Mouse (Mus musculus): ENCODE results near the gene Etv6. TPM values are rescaled to one million over a fixed set of nuclear protein-coding genes. Genes with fewer than 3 reads are reported as not detected.

Gene Etv6
- polyA plus RNA-seq, 1 experiment from 2014 or later, result 3.8 TPM

- Histone ChIP-seq H3K27me3 (no peaks in the 10 kb centered on the region), H3K36me3 (replicated peaks) (no peaks in the 10 kb centered on the region), H3K9me3 (replicated peaks) (no peaks in the 10 kb centered on the region), H3K4me1 (replicated peaks) (peaks cover 20% of the 10 kb centered on the region), H3K4me2 (no peak overlapping the region), H3K27ac (replicated peaks) (no peak overlapping the region), H3K9ac (no peak overlapping the region), H3K4me3 (replicated peaks) (no peak overlapping the region)
- WGBS (ENCODE audit: insufficient replicate concordance), result 63% methylated on average over 5 of the region's 5 CpGs
- ATAC-seq (ENCODE audit: insufficient read depth), result no peak
Measured at GRCm38 (mm10) chr6:134110206-134110605, 74.7 kb downstream of the Etv6 start.

DNA sequence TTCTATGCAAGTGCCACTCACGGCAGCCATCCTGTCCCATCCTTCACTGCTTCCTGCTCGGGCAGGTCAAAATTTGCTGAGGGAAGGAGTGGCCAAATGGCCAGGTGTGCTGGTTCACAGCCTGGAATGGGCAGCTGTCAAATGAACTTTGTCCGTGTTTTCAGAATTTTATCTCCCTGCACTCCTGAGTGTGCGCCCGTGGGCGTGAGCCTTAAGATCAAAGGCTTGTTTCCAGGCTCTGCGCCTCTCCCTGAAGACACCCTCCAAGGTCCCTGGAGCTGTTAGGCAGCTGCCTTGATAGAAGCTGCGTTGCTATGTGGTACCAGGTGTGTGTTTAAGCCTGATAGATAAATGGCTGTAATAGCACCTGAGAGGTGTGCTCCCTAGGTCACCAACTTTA, 76.1 kb downstream of the Etv6 start:
- H3K4me3 ChIP-seq (replicated peaks), result no peak overlapping the region
- H3K27me3 ChIP-seq, result no peaks in the 10 kb centered on the region
- H3K9ac ChIP-seq, result no peak overlapping the region
- no peak for ATAC-seq (ENCODE audit: insufficient read depth)
- H3K9me3 ChIP-seq (replicated peaks), result no peaks in the 10 kb centered on the region
- no peak overlapping the region for H3K27ac ChIP-seq (replicated peaks)
- no peaks in the 10 kb centered on the region for H3K36me3 ChIP-seq (replicated peaks)
- no peak overlapping the region for H3K4me2 ChIP-seq
- WGBS (ENCODE audit: insufficient replicate concordance), result 52% methylated on average over 8 of the region's 8 CpGs
- peaks cover 12% of the 10 kb centered on the region; the same call in 1 of the 2 replicates for H3K4me1 ChIP-seq (replicated peaks)

DNA sequence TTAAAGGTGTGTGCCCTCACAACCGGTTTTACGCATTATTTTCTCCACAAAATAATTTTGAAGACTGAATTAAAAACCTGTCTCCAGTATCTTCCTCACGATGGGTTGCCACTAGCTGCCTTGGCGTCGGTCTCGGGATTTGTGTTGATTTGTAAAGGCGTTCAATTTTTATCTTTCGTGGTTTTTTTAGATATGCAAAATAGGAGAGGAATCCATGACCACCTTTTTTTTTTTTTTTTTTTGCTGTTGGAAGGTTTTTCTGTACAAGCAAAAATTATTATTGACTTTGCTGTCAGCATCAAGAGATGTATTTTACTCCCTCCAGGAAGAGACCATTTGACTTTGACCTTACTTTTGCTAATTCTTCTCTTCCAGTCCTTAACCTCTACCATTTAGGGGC, 77.3 kb downstream of the Etv6 start:
- Histone ChIP-seq H3K4me1 (replicated peaks) (peaks cover 17% of the 10 kb centered on the region), H3K9me3 (replicated peaks) (no peaks in the 10 kb centered on the region), H3K9ac (no peak overlapping the region), H3K27me3 (no peaks in the 10 kb centered on the region), H3K4me3 (replicated peaks) (no peak overlapping the region), H3K27ac (replicated peaks) (no peak overlapping the region), H3K36me3 (replicated peaks) (no peaks in the 10 kb centered on the region), H3K4me2 (no peak overlapping the region)
- ATAC-seq (ENCODE audit: insufficient read depth), result no peak
- WGBS (ENCODE audit: insufficient replicate concordance), result 44% methylated on average over 8 of the region's 8 CpGs

DNA sequence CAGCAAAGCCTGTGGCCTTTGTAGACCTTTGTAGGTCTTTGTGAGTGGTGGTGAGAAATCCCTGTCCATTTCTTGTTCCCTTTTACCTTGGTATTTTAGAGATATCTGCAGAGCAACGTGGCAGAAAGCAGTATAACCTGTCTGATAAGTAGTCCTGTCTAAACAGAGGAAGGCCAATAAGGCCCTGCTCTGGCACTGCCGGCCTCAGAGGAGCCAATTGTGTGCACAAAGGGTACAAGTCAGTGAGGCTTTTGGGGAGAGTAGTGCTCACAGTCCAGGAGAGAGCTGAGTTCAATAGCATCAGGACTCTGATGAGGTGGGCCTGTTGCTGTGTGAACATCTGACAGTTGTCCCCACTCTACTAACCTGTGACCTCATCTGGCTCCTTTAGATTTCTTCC, 77.7 kb downstream of the Etv6 start:
- no peak overlapping the region for H3K4me2 ChIP-seq
- peaks cover 20% of the 10 kb centered on the region for H3K4me1 ChIP-seq (replicated peaks)
- H3K36me3 ChIP-seq (replicated peaks), result no peaks in the 10 kb centered on the region
- H3K4me3 ChIP-seq (replicated peaks), result no peak overlapping the region
- H3K27ac ChIP-seq (replicated peaks), result no peak overlapping the region
- no peak for ATAC-seq (ENCODE audit: insufficient read depth)
- H3K9ac ChIP-seq, result no peak overlapping the region
- H3K9me3 ChIP-seq (replicated peaks), result no peaks in the 10 kb centered on the region
- 31% methylated on average over 2 of the region's 2 CpGs for WGBS (ENCODE audit: insufficient replicate concordance)
- H3K27me3 ChIP-seq, result no peaks in the 10 kb centered on the region

- Histone ChIP-seq H3K9ac (no peak overlapping the region), H3K4me2 (no peak overlapping the region), H3K9me3 (replicated peaks) (no peaks in the 10 kb centered on the region), H3K27ac (replicated peaks) (peak overlapping the region; percentile 69), H3K27me3 (no peaks in the 10 kb centered on the region), H3K4me1 (replicated peaks) (peaks cover 34% of the 10 kb centered on the region), H3K36me3 (replicated peaks) (no peaks in the 10 kb centered on the region), H3K4me3 (replicated peaks) (no peak overlapping the region)
- ATAC-seq (ENCODE audit: insufficient read depth), result no peak
- WGBS (ENCODE audit: insufficient replicate concordance), result 60% methylated on average over 14 of the region's 14 CpGs
Measured at GRCm38 (mm10) chr6:134115219-134115968, 79.9 kb downstream of the Etv6 start.

DNA sequence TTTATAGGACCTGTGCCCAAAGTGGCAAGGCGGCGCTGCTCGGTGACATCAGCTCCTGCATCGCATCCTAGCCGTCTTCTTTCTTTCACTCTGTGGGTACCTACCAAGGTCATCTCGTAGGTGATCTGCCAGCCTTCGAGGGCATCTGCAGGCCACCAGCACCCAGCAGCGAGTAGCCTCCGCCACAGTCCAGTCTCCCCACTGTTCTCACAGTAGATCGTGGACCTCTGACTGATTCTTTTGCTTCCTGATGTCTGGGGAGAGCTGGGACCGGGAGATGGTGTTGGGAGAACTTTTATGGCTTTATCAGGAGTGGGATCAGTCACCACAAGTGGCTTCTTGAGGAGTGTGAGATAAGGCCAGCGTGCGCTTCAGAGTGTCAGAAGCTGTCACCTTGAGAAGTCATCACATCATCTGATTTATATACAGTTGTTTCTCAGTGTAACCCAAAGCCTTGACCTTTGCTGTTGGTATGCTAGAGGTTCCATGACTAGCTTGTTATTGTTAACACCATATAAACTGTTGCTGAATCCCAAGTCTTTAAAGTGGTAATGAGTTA, 82.0 kb downstream of the Etv6 start:
- 66% methylated on average over 13 of the region's 13 CpGs for WGBS (ENCODE audit: insufficient replicate concordance)
- ATAC-seq (ENCODE audit: insufficient read depth), result no peak
- no peak overlapping the region for H3K9ac ChIP-seq

GRCm38 (mm10) chr6:134118506-134118905, 83.0 kb downstream of the Etv6 start:
- WGBS (ENCODE audit: insufficient replicate concordance), result 59% methylated on average over 5 of the region's 5 CpGs
- H3K27ac ChIP-seq (replicated peaks), result no peak overlapping the region
- ATAC-seq (ENCODE audit: insufficient read depth), result no peak
- no peak overlapping the region for H3K4me2 ChIP-seq
- H3K36me3 ChIP-seq (replicated peaks), result no peaks in the 10 kb centered on the region
- peaks cover 32% of the 10 kb centered on the region for H3K4me1 ChIP-seq (replicated peaks)
- H3K9ac ChIP-seq, result no peak overlapping the region
- no peaks in the 10 kb centered on the region for H3K27me3 ChIP-seq
- H3K9me3 ChIP-seq (replicated peaks), result no peaks in the 10 kb centered on the region
- no peak overlapping the region for H3K4me3 ChIP-seq (replicated peaks)

More for the DNA sequence above, 82.0 kb downstream of the Etv6 start:
- Histone ChIP-seq H3K4me1 (replicated peaks) (peaks cover 35% of the 10 kb centered on the region), H3K36me3 (replicated peaks) (no peaks in the 10 kb centered on the region), H3K4me3 (replicated peaks) (no peak overlapping the region), H3K9me3 (replicated peaks) (no peaks in the 10 kb centered on the region), H3K27me3 (no peaks in the 10 kb centered on the region), H3K4me2 (no peak overlapping the region), H3K27ac (replicated peaks) (no peak overlapping the region)

DNA sequence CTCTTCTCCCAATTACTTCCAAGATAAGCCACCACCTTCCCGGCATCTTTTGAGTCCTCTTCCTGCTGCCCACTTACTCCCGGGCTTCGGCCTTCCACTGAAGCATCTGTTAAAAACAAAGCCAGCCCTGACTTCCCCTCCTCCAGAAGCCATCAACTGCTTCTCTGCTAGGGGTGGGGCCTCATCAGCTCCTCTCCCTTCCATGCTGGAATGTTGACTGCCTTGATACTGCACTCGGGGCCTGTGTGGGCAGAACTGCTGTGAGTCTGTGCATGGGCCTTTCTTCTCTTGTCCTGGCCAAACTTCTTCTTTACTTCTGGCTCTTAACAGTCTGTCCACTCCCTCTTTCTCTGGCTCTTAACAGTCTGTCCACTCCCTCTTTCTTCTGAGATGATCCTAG, 83.6 kb downstream of the Etv6 start:
- Histone ChIP-seq H3K27me3 (no peaks in the 10 kb centered on the region), H3K9ac (no peak overlapping the region), H3K4me3 (replicated peaks) (no peak overlapping the region), H3K9me3 (replicated peaks) (no peaks in the 10 kb centered on the region), H3K27ac (replicated peaks) (no peak overlapping the region), H3K4me1 (replicated peaks) (peaks cover 35% of the 10 kb centered on the region), H3K4me2 (no peak overlapping the region), H3K36me3 (replicated peaks) (no peaks in the 10 kb centered on the region)
- 35% methylated on average over 4 of the region's 4 CpGs for WGBS (ENCODE audit: insufficient replicate concordance)
- ATAC-seq (ENCODE audit: insufficient read depth), result no peak

- no peak for ATAC-seq (ENCODE audit: insufficient read depth)
- H3K4me1 ChIP-seq (replicated peaks), result peaks cover 43% of the 10 kb centered on the region
- H3K27ac ChIP-seq (replicated peaks), result peak overlapping the region; percentile 65
- H3K9me3 ChIP-seq (replicated peaks), result no peaks in the 10 kb centered on the region
- no peak overlapping the region for H3K9ac ChIP-seq
- no peak overlapping the region for H3K4me2 ChIP-seq
- 41% methylated on average over 4 of the region's 4 CpGs for WGBS (ENCODE audit: insufficient replicate concordance)
- no peaks in the 10 kb centered on the region for H3K27me3 ChIP-seq
- H3K36me3 ChIP-seq (replicated peaks), result no peaks in the 10 kb centered on the region
- no peak overlapping the region for H3K4me3 ChIP-seq (replicated peaks)
Measured at GRCm38 (mm10) chr6:134120227-134120626, 84.7 kb downstream of the Etv6 start.

DNA sequence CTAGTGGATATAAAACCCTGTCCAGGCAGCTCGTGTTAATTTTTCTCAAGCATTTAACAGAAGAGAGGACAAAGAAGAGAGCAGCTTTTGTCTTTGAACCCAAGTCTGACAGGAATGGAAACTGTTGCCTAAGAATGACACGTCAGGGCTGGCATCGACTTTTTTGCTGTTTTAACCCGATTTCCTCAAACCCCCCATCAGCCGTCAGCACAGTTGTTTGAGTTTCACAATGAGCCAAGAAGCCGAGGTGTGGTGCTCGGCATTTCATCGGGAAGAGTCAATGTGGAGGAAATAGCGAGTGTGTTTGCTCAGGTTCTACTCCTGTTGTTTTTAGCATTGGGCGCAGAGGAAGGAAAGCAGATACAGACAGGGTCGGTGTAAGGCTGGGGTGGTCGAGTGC, 85.2 kb downstream of the Etv6 start:
- H3K27me3 ChIP-seq, result no peaks in the 10 kb centered on the region
- peak overlapping the region; percentile 48 for H3K27ac ChIP-seq (replicated peaks)
- WGBS (ENCODE audit: insufficient replicate concordance), result 56% methylated on average over 12 of the region's 12 CpGs
- H3K4me2 ChIP-seq, result peak overlapping the region; percentile 19
- peaks cover 44% of the 10 kb centered on the region for H3K4me1 ChIP-seq (replicated peaks)
- H3K4me3 ChIP-seq (replicated peaks), result no peak overlapping the region
- ATAC-seq (ENCODE audit: insufficient read depth), result no peak
- H3K36me3 ChIP-seq (replicated peaks), result no peaks in the 10 kb centered on the region
- no peaks in the 10 kb centered on the region for H3K9me3 ChIP-seq (replicated peaks)
- no peak overlapping the region for H3K9ac ChIP-seq

DNA sequence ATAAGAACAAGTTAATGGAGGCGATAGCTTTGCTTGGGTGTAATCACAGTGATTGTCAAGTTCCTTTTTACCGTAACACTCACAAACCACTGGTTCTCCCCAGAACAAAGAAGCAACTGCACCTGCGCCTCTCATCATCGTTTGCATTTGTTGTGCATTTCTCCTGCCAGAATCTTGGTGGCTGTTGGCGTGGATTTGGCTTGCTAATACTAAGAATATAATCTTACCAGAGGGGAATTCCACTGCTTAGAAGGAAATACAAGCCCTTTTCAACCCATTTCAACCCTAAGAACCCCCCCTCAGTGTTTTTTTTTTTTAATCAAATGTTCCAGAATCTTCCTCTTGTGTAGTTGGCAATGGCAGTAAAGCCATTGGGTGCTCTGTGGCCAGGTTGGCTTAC, 87.4 kb downstream of the Etv6 start:
- Histone ChIP-seq H3K4me2 (no peak overlapping the region), H3K27me3 (no peaks in the 10 kb centered on the region)
- 71% methylated on average over 5 of the region's 5 CpGs for WGBS (ENCODE audit: insufficient replicate concordance)

GRCm38 (mm10) chr6:134123474-134123873, 88.0 kb downstream of the Etv6 start:
- WGBS (ENCODE audit: insufficient replicate concordance), result 57% methylated on average over 7 of the region's 7 CpGs
- no peak overlapping the region for H3K4me2 ChIP-seq
- ATAC-seq (ENCODE audit: insufficient read depth), result no peak
- H3K4me3 ChIP-seq (replicated peaks), result no peak overlapping the region
- no peaks in the 10 kb centered on the region for H3K27me3 ChIP-seq
- H3K4me1 ChIP-seq (replicated peaks), result peaks cover 36% of the 10 kb centered on the region
- no peak overlapping the region for H3K9ac ChIP-seq
- H3K36me3 ChIP-seq (replicated peaks), result no peaks in the 10 kb centered on the region
- H3K9me3 ChIP-seq (replicated peaks), result no peaks in the 10 kb centered on the region
- no peak overlapping the region for H3K27ac ChIP-seq (replicated peaks)

More for the DNA sequence above, 87.4 kb downstream of the Etv6 start:
- Histone ChIP-seq H3K4me3 (replicated peaks) (no peak overlapping the region), H3K27ac (replicated peaks) (no peak overlapping the region), H3K9ac (no peak overlapping the region), H3K4me1 (replicated peaks) (peaks cover 40% of the 10 kb centered on the region), H3K36me3 (replicated peaks) (no peaks in the 10 kb centered on the region), H3K9me3 (replicated peaks) (no peaks in the 10 kb centered on the region)
- no peak for ATAC-seq (ENCODE audit: insufficient read depth)

Data from liver, embryonic 15.5 days (tissue).